Mouse (Mus musculus): ENCODE measurements around the gene Atxn3. TPM values are rescaled to one million over a fixed set of nuclear protein-coding genes. Genes with fewer than 3 reads are reported as not detected.
"Not testable (repeated sequence)": the region's sequence is repeated elsewhere in the genome, so short reads cannot be mapped to it uniquely, and the experiment has no call there.

The Atxn3 gene
- polyA plus RNA-seq, 1 experiment from 2014 or later, result 14.5 TPM

DNA sequence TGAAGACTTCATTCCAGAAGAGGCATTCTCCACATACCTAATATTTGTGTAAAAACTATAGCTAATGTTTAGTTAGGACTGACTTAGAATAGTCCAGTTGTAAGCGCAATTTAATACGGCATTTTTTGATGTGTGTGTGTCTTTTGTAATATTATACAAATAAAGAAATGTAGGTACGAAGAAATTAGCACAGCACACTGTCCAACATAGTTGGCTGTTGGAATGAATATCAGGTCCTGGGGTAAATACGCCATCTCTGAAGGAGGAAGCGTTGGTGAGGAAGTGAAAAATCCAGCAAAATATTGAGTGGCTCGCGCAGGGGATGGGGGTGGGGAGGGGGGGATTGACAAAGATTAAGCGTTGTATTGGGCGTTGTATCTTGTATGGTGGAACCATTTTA, 510 bp upstream of the Atxn3 start:
- Histone ChIP-seq H3K4me3 (ENCODE audit: low read depth, low read length) (peak overlapping the region; percentile 89), H3K4me1 (ENCODE audit: insufficient read depth) (peaks cover 3% of the 10 kb centered on the region; the same call in 1 of the 2 replicates), H3K36me3 (ENCODE audit: insufficient read depth) (no peaks in the 10 kb centered on the region), H3K4me2 (peak overlapping the region; percentile 60), H3K9me3 (ENCODE audit: low read depth, low read length) (no peaks in the 10 kb centered on the region), H3K9ac (peak overlapping the region; percentile 38), H3K27ac (ENCODE audit: low read depth) (0 out of 2 replicates have a peak overlapping the region, but pooled peaks have one; percentile 30), H3K27me3 (ENCODE audit: insufficient read depth, low read length) (no peaks in the 10 kb centered on the region)
- 36% methylated on average over 9 of the region's 9 CpGs for WGBS
- no peak; the same call in 1 of the 2 replicates for ATAC-seq (ENCODE audit: insufficient read depth)
- DNase-seq, result no peak
- no peak for TF ChIP-seq CTCF (IDR thresholded peaks at IDR 0.05; ENCODE audit: low read depth)

DNA sequence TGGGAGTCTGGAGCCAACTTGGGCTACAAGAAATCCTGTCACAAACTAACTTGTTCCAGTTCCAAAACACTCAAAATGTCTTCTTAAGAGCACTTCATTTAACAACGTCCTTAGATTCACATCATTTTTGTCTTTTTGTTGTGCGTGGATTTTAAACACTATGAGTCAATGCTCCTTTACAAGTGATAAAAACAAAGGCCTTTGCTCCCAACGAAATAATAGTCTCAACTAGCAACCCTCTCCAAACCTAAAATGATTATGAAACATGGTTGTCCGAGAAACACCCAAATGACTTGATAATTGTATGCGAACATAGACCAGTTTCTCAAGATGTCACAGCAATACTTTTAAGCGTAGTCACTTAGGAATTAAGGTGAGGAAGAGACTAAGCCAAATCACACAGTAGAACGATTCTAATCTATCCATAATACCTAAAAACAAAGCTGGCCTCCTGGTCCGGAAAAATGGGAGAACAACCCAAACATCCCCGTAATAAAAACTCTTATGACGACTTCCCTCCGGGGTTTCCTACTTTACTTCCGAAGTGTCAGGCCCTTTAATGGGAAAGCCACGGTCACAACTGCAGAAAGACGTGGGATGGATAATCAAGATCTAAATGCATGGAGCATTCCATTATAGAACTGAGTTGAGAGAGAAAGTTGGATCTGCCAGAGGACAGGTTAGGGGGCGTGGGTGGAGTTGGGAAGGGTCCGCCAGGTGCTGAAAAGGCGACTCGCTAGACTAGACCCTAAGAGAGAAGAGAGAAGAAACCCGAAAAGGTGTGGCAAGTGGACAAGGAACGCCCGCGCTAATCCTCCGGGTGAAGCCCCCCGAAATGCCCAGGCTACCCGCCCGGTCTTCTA, 736 bp downstream of the Atxn3 start:
- Histone ChIP-seq H3K4me1 (ENCODE audit: insufficient read depth) (peaks cover 3% of the 10 kb centered on the region; the same call in 1 of the 2 replicates), H3K9me3 (ENCODE audit: low read depth, low read length) (no peaks in the 10 kb centered on the region), H3K36me3 (ENCODE audit: insufficient read depth) (no peaks in the 10 kb centered on the region), H3K27ac (ENCODE audit: low read depth) (peak overlapping the region; percentile 75), H3K4me2 (peak overlapping the region; percentile 55), H3K27me3 (ENCODE audit: insufficient read depth, low read length) (no peaks in the 10 kb centered on the region), H3K9ac (peak overlapping the region; percentile 83), H3K4me3 (ENCODE audit: low read depth, low read length) (peak overlapping the region; percentile 89)
- 8% methylated on average over 26 of the region's 26 CpGs for WGBS
- DNase-seq (peak; percentile 53), ATAC-seq (ENCODE audit: insufficient read depth) (peak; percentile 29)
- no peak for TF ChIP-seq CTCF (IDR thresholded peaks at IDR 0.05; ENCODE audit: low read depth)

DNA sequence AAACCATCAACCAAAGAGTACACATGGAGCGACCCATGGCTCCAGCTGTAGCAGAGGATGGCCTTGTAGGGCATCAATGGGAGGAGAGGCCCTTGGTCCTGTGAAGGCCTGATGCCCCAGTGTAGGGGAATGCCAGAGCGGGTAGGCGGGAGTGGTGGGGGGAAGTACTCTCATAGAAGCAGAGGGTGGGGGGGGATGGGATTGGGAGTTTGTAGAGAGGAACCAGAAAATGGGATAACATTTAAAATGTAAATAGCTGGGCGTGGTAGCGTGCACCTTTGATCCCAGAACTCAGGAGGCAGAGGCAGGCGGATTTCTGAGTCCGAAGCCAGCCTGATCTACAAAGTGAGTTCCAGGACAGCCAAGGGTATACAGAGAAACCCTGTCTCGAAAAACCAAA, 2.2 kb downstream of the Atxn3 start:
- 95% methylated on average over 8 of the region's 8 CpGs for WGBS
- not testable (repeated sequence) for ATAC-seq (ENCODE audit: insufficient read depth)

DNA sequence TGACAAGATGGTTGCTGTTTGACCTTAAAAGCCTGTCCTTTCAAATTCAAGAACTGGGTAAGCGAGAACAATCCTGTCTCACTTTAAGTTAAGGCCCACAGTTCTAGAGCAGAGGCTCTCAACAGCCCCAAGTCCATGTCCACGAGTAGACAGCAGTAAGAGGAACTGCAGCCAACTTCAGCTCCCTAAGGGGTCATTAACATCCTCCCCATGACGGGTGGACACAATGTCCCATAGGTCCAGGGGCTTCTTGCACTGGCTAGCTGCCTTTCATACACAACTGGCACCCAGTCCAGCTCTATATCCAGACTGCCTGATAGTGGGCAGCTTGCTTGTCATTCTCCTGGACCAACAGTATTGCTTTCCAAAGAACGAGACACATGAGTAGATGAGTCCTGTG, 9.2 kb downstream of the Atxn3 start:
- H3K36me3 ChIP-seq (ENCODE audit: insufficient read depth), result peaks cover 23% of the 10 kb centered on the region; the same call in 1 of the 2 replicates
- whole genome bisulfite sequencing, result 73% methylated on average over 4 of the region's 4 CpGs
- no peak overlapping the region for H3K27ac ChIP-seq (ENCODE audit: low read depth)
- TF ChIP-seq CTCF (IDR thresholded peaks at IDR 0.05; ENCODE audit: low read depth), result no peak
- ATAC-seq (ENCODE audit: insufficient read depth) (no peak), DNase-seq (no peak)
- H3K9me3 ChIP-seq (ENCODE audit: low read depth, low read length), result no peaks in the 10 kb centered on the region
- H3K9ac ChIP-seq, result no peak overlapping the region
- H3K4me3 ChIP-seq (ENCODE audit: low read depth, low read length), result no peak overlapping the region
- no peaks in the 10 kb centered on the region for H3K4me1 ChIP-seq (ENCODE audit: insufficient read depth)
- H3K4me2 ChIP-seq, result no peak overlapping the region
- no peaks in the 10 kb centered on the region for H3K27me3 ChIP-seq (ENCODE audit: insufficient read depth, low read length)

More for the DNA sequence above, 2.2 kb downstream of the Atxn3 start:
- not testable (repeated sequence) for H3K9ac ChIP-seq; H3K36me3 ChIP-seq (ENCODE audit: insufficient read depth); H3K27me3 ChIP-seq (ENCODE audit: insufficient read depth, low read length); DNase-seq; H3K27ac ChIP-seq (ENCODE audit: low read depth); H3K4me2 ChIP-seq; H3K4me1 ChIP-seq (ENCODE audit: insufficient read depth); H3K4me3 ChIP-seq (ENCODE audit: low read depth, low read length); H3K9me3 ChIP-seq (ENCODE audit: low read depth, low read length)

DNA sequence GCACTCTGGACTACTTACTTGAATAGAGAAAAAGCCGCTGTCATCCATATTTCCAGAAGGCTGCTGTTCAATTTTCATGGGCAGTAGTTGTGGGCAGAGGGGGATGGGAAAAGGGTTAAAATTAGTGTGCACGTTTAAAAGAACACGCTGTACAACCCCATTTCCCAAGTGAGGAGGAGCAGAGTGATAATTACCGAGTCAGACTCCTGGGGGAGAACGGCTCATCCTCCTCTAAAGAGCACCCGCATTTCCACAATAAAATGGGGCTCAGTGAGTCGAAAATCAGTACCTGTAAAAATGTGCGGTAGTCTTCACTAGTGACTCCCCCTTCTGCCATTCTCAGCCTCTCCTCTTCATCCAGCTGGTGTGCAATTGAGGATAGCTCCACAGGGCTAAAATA, 10.1 kb downstream of the Atxn3 start:
- WGBS, result 86% methylated on average over 8 of the region's 8 CpGs
- Histone ChIP-seq H3K27ac (ENCODE audit: low read depth) (no peak overlapping the region), H3K9ac (no peak overlapping the region), H3K4me2 (no peak overlapping the region), H3K36me3 (ENCODE audit: insufficient read depth) (peaks cover 23% of the 10 kb centered on the region; the same call in 1 of the 2 replicates), H3K9me3 (ENCODE audit: low read depth, low read length) (no peaks in the 10 kb centered on the region), H3K4me1 (ENCODE audit: insufficient read depth) (no peaks in the 10 kb centered on the region), H3K4me3 (ENCODE audit: low read depth, low read length) (no peak overlapping the region), H3K27me3 (ENCODE audit: insufficient read depth, low read length) (no peaks in the 10 kb centered on the region)
- TF ChIP-seq CTCF (IDR thresholded peaks at IDR 0.05; ENCODE audit: low read depth), result no peak
- ATAC-seq (ENCODE audit: insufficient read depth) (no peak), DNase-seq (no peak)

DNA sequence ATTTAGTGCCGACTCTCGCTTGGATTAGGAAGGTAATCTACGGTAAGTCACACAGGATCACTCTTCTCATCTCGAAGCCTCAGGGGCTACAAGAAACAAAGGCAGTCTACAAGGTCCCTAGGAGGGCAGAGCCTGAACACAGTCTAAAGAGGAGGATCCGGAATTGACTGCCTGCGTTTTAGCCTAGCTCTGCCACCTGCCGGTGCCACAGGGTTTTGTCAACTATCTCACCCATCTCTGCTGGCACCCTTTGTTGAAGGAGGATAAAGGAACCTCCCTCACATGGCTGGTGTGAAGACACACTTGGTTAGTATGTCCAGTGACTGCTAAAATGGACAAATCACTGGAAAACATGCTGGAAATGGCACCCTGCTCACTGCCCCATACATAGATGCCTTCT, 20.5 kb downstream of the Atxn3 start:
- H3K4me1 ChIP-seq (ENCODE audit: insufficient read depth), result no peaks in the 10 kb centered on the region
- 90% methylated on average over 7 of the region's 7 CpGs for WGBS
- no peaks in the 10 kb centered on the region for H3K27me3 ChIP-seq (ENCODE audit: insufficient read depth, low read length)
- peaks cover 67% of the 10 kb centered on the region for H3K36me3 ChIP-seq (ENCODE audit: insufficient read depth)
- ATAC-seq (ENCODE audit: insufficient read depth) (no peak), DNase-seq (no peak)
- H3K9me3 ChIP-seq (ENCODE audit: low read depth, low read length), result no peaks in the 10 kb centered on the region
- 0 out of 2 replicates have a peak, but pooled peaks have one; percentile 7 for TF ChIP-seq CTCF (IDR thresholded peaks at IDR 0.05; ENCODE audit: low read depth)
- no peak overlapping the region for H3K4me2 ChIP-seq
- no peak overlapping the region for H3K27ac ChIP-seq (ENCODE audit: low read depth)
- no peak overlapping the region for H3K4me3 ChIP-seq (ENCODE audit: low read depth, low read length)
- no peak overlapping the region for H3K9ac ChIP-seq

DNA sequence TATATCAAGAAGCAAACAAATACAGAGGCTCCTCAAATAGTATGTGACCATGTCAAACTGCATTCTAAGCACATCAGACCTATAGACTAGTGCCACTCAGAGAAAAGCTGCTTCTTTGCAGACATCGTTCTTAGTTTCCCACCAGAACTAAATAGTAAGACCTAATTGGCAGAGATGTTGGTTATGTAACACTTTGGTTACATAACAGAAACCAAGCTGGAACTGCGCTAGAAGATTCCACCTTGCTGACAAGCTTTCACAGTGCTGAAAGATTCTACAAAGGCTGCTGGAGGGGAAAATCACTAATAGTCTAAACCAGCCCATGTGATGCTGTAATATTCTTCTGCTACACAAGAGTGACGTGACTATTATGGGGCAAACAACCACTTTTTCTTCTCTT, 22.8 kb downstream of the Atxn3 start:
- ATAC-seq (ENCODE audit: insufficient read depth), result no peak
- Histone ChIP-seq H3K27ac (ENCODE audit: low read depth) (no peak overlapping the region), H3K4me1 (ENCODE audit: insufficient read depth) (no peaks in the 10 kb centered on the region), H3K36me3 (ENCODE audit: insufficient read depth) (peaks cover 70% of the 10 kb centered on the region), H3K27me3 (ENCODE audit: insufficient read depth, low read length) (no peaks in the 10 kb centered on the region), H3K9ac (no peak overlapping the region), H3K9me3 (ENCODE audit: low read depth, low read length) (no peaks in the 10 kb centered on the region), H3K4me3 (ENCODE audit: low read depth, low read length) (no peak overlapping the region), H3K4me2 (no peak overlapping the region)
- DNase-seq, result no peak
- no peak for TF ChIP-seq CTCF (IDR thresholded peaks at IDR 0.05; ENCODE audit: low read depth)
- 95% methylated on average over 3 of the region's 3 CpGs for WGBS
